Mouse (Mus musculus): ENCODE measurements around the gene Arl15.

DNA sequence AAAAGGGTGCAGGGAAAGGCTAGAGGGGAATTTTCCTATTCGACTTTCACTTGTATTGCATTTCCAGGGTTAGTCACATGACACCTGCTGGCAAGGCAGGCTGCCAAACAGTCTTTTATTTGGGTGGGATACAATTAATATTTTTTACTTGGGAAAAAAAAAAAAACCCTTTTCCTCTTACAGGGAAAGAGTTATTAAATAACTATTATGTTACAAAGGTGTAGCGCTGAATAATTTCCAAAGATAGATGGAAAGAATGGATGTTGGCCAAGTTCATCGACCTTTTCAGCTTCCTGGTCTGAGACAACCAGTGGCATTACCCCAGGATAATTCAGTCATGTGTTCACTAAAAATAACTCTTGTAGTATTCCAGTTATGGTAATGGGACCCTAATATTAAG lies 29.7 kb downstream of the Arl15 start:
- TF ChIP-seq CTCF (IDR thresholded peaks at IDR 0.05; ENCODE audit: borderline replicate concordance, extremely low read depth, insufficient read depth, insufficient read length), result no peak
- no peak for TF ChIP-seq POLR2A (IDR thresholded peaks at IDR 0.05; ENCODE audit: borderline replicate concordance, extremely low read depth, insufficient read depth, insufficient read length, poor library complexity, severe bottlenecking)

Measured in brain, embryonic 14.5 days (tissue).